Mouse (Mus musculus): Measurements from ENCODE around the gene Snx4. TPM values are rescaled to one million over a fixed set of nuclear protein-coding genes. Genes with fewer than 3 reads are reported as not detected.

Gene Snx4
- polyA plus RNA-seq, 1 experiment from 2014 or later, result 72.2 TPM

DNA sequence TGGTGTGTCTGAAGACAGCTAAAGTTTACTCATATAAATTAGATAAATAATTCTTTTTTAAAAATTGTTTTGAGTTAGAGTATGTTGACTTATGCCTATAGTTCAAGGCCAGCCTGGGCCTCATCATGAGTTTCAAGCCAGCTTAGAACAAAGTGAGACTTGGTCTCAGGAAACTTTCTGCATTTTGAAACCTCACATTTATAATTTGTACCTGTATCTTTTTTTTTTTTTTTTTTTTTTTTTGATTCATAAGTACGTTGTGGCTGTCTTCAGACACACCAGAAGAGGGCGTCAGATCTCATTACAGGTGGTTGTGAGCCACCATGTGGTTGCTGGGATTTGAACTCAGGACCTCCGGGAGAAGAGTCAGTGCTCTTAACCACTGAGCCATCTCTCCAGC lies 8.6 kb downstream of the Snx4 start:
- H3K36me3 ChIP-seq (ENCODE audit: control insufficient read depth, insufficient read depth, low read length), result no peaks in the 10 kb centered on the region; the same call in 1 of the 2 replicates
- no peaks in the 10 kb centered on the region for H3K9me3 ChIP-seq (ENCODE audit: control insufficient read depth, low read length)
- no peak overlapping the region for H3K27ac ChIP-seq (replicated peaks; ENCODE audit: low read depth, low read length)
- no peak overlapping the region for H3K9ac ChIP-seq (ENCODE audit: low read length)
- DNase-seq (ENCODE audit: low spot score) (no peak), ATAC-seq (ENCODE audit: insufficient number of reproducible peaks, low FRiP score, low TSS enrichment, low read depth) (no peak)
- H3K4me1 ChIP-seq (ENCODE audit: control insufficient read depth, insufficient read depth, low read length), result no peaks in the 10 kb centered on the region
- WGBS, result 87% methylated on average over 3 of the region's 3 CpGs
- no peak overlapping the region for H3K4me2 ChIP-seq (ENCODE audit: low read depth, severe bottlenecking)
- no peaks in the 10 kb centered on the region for H3K27me3 ChIP-seq (ENCODE audit: control insufficient read depth, insufficient read depth, low read length)
- H3K4me3 ChIP-seq (ENCODE audit: low read depth, low read length), result no peak overlapping the region

DNA sequence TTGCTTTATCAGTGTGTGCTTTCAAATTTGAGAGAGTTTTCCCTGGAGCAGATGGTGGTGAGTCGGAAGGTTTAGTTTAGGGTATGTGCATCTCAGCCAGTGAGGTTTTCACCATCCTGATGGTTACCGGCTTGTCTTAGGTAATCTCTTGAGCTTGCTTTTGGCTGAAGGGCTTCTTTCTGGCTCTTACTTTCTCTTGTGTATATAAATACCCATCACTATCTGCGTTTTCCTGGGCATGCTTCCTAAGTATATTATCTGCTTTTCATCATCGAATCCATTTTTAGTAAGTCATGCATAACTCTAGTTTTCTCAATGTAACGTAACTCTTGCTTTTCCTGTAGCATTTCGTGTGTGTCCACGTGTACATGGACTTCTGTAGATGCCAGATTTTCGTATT lies 9.6 kb downstream of the Snx4 start:
- Histone ChIP-seq H3K9me3 (ENCODE audit: control insufficient read depth, low read length) (no peaks in the 10 kb centered on the region), H3K36me3 (ENCODE audit: control insufficient read depth, insufficient read depth, low read length) (peaks cover 5% of the 10 kb centered on the region; the same call in 1 of the 2 replicates), H3K9ac (ENCODE audit: low read length) (no peak overlapping the region), H3K27me3 (ENCODE audit: control insufficient read depth, insufficient read depth, low read length) (no peaks in the 10 kb centered on the region), H3K4me2 (ENCODE audit: low read depth, severe bottlenecking) (no peak overlapping the region), H3K4me1 (ENCODE audit: control insufficient read depth, insufficient read depth, low read length) (no peaks in the 10 kb centered on the region), H3K4me3 (ENCODE audit: low read depth, low read length) (no peak overlapping the region), H3K27ac (replicated peaks; ENCODE audit: low read depth, low read length) (no peak overlapping the region)
- ATAC-seq (ENCODE audit: insufficient number of reproducible peaks, low FRiP score, low TSS enrichment, low read depth) (no peak), DNase-seq (ENCODE audit: low spot score) (no peak)
- WGBS, result 91% methylated on average over 8 of the region's 8 CpGs

DNA sequence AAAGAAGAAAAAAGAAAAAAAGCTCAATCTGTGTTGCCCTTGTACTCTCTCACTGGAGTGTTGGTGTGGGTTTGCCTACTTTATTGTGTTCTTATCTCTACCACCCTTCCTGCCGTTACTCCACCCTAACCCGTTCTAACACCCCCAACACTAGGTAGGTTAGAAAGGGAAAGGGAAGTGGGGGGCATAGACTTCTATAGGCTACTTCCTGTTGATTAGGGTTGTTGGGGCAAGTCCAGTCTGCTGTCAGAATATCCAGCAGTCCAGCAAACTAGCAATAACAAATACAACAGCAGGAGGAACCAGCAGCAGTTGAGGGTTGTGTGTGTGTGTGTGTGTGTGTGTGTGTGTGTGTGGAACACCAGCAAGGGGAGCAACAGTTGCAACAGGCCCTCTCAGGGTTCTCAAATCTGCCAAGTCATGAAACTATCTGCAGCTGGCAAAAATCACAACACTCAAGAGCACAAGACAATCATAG lies 10.4 kb downstream of the Snx4 start:
- DNase-seq (ENCODE audit: low spot score) (no peak), ATAC-seq (ENCODE audit: insufficient number of reproducible peaks, low FRiP score, low TSS enrichment, low read depth) (no peak)
- no peak overlapping the region for H3K4me2 ChIP-seq (ENCODE audit: low read depth, severe bottlenecking)
- no peak overlapping the region for H3K9ac ChIP-seq (ENCODE audit: low read length)
- H3K4me1 ChIP-seq (ENCODE audit: control insufficient read depth, insufficient read depth, low read length), result no peaks in the 10 kb centered on the region
- H3K27me3 ChIP-seq (ENCODE audit: control insufficient read depth, insufficient read depth, low read length), result no peaks in the 10 kb centered on the region
- no peak overlapping the region for H3K4me3 ChIP-seq (ENCODE audit: low read depth, low read length)
- no peak overlapping the region for H3K27ac ChIP-seq (replicated peaks; ENCODE audit: low read depth, low read length)
- WGBS, result 73% methylated on average over 2 of the region's 2 CpGs
- peaks cover 5% of the 10 kb centered on the region; the same call in 1 of the 2 replicates for H3K36me3 ChIP-seq (ENCODE audit: control insufficient read depth, insufficient read depth, low read length)
- no peaks in the 10 kb centered on the region for H3K9me3 ChIP-seq (ENCODE audit: control insufficient read depth, low read length)

DNA sequence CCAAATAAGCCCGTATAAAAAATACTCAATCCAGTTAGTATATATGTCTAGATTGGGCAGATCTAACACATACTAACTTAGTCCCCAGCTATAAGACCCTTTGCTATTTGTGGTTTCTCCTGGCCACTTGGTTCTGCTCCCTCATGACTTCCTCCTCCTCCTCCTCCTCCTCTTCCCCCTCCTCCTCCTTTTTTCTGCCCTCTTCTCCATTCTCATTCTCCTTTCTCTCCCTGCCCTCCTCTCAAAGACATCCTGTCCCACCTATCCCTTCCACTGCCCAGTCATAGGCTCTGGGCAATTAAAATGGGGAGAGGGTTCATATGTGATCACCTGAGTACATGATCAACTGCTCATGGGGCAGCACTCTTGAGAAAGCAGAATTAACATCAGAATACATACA lies 10.9 kb downstream of the Snx4 start:
- no peaks in the 10 kb centered on the region for H3K27me3 ChIP-seq (ENCODE audit: control insufficient read depth, insufficient read depth, low read length)
- no peaks in the 10 kb centered on the region for H3K9me3 ChIP-seq (ENCODE audit: control insufficient read depth, low read length)
- H3K36me3 ChIP-seq (ENCODE audit: control insufficient read depth, insufficient read depth, low read length), result peaks cover 5% of the 10 kb centered on the region; the same call in 1 of the 2 replicates
- WGBS, result 91% methylated on average over 1 of the region's 1 CpGs
- H3K4me2 ChIP-seq (ENCODE audit: low read depth, severe bottlenecking), result no peak overlapping the region
- H3K9ac ChIP-seq (ENCODE audit: low read length), result no peak overlapping the region
- no peak for DNase-seq (ENCODE audit: low spot score)
- ATAC-seq (ENCODE audit: insufficient number of reproducible peaks, low FRiP score, low TSS enrichment, low read depth), result no peak
- no peak overlapping the region for H3K27ac ChIP-seq (replicated peaks; ENCODE audit: low read depth, low read length)
- no peaks in the 10 kb centered on the region for H3K4me1 ChIP-seq (ENCODE audit: control insufficient read depth, insufficient read depth, low read length)
- H3K4me3 ChIP-seq (ENCODE audit: low read depth, low read length), result no peak overlapping the region

DNA sequence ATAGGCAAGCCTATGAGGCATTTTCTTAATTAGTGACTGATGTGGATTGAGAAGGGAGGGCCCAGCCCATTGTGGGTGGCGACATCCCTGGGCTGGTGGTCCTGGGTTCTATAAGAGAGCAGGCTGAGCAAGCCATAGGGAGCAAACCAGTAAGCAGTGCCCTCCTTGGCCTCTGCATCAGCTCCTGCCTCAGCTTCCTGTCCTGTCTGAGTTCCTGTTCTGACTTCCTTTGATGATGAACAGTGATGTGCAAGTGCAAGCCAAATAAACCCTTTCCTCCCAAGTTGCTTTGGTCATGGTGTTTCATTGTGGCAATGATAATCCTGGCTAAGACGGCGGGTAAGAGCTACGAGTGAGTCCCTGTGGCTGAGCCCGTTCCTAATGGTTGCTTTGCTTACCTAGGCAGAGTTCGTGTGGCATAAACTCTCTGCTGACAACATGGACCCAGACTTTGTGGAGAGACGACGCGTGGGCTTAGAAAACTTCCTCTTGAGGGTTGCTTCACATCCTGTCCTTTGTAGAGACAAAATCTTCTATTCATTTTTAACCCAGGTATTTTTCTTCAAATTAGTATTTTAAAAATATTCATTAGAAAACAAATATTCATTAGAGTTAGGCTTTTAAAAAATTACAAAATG lies 16.5 kb downstream of the Snx4 start:
- Histone ChIP-seq H3K9me3 (ENCODE audit: control insufficient read depth, low read length) (no peaks in the 10 kb centered on the region), H3K36me3 (ENCODE audit: control insufficient read depth, insufficient read depth, low read length) (peaks cover 7% of the 10 kb centered on the region; the same call in 1 of the 2 replicates), H3K9ac (ENCODE audit: low read length) (no peak overlapping the region), H3K27ac (replicated peaks; ENCODE audit: low read depth, low read length) (no peak overlapping the region), H3K4me1 (ENCODE audit: control insufficient read depth, insufficient read depth, low read length) (no peaks in the 10 kb centered on the region), H3K4me3 (ENCODE audit: low read depth, low read length) (no peak overlapping the region), H3K27me3 (ENCODE audit: control insufficient read depth, insufficient read depth, low read length) (no peaks in the 10 kb centered on the region), H3K4me2 (ENCODE audit: low read depth, severe bottlenecking) (no peak overlapping the region)
- ATAC-seq (ENCODE audit: insufficient number of reproducible peaks, low FRiP score, low TSS enrichment, low read depth) (no peak), DNase-seq (ENCODE audit: low spot score) (no peak)
- 93% methylated on average over 9 of the region's 9 CpGs for WGBS

DNA sequence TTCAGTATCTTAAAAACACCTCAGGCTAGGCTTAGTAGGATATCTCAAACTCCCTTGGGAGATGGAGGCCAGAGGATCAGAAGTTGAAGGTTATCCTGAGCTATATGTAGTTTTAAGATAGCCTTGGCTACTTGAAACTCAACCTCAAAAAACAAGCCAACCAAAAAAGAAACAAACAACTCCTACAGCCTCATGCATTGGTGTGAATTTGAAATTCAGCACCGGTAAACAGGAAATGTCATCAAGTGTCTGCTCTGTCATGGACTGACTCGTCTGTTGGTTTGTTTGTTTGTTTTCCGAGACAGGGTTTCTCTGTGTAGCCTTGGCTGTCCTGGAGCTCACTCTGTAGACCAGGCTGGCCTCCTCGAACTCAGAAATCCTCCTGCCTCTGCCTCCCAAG lies 20.6 kb downstream of the Snx4 start:
- no peaks in the 10 kb centered on the region for H3K4me1 ChIP-seq (ENCODE audit: control insufficient read depth, insufficient read depth, low read length)
- no peaks in the 10 kb centered on the region for H3K9me3 ChIP-seq (ENCODE audit: control insufficient read depth, low read length)
- no peak overlapping the region for H3K4me3 ChIP-seq (ENCODE audit: low read depth, low read length)
- 0 out of 2 replicates have a peak, but pooled peaks cover 2% of the 10 kb centered on the region for H3K36me3 ChIP-seq (ENCODE audit: control insufficient read depth, insufficient read depth, low read length)
- no peak overlapping the region for H3K4me2 ChIP-seq (ENCODE audit: low read depth, severe bottlenecking)
- no peaks in the 10 kb centered on the region for H3K27me3 ChIP-seq (ENCODE audit: control insufficient read depth, insufficient read depth, low read length)
- no peak overlapping the region for H3K27ac ChIP-seq (replicated peaks; ENCODE audit: low read depth, low read length)
- no peak overlapping the region for H3K9ac ChIP-seq (ENCODE audit: low read length)
- ATAC-seq (ENCODE audit: insufficient number of reproducible peaks, low FRiP score, low TSS enrichment, low read depth) (no peak), DNase-seq (ENCODE audit: low spot score) (no peak)
- WGBS, result 97% methylated on average over 4 of the region's 4 CpGs

DNA sequence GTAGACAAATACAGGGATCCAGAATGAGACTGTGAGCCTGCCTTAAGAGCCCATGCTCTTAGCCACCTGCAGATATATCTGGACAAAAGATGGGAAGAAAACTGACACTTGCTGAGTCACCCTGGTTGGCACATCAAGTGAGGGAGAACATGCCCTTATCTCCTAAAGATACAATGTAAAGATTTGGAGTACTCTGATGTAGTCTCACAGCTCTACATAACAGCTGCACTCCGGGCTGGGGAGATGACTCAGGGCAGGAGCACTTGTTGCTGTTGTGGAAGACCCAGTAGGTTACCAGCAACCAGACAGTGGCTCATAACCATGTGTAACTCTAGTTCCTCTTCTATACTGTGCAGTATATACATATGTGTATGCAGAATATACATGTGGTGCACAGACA lies 31.8 kb downstream of the Snx4 start:
- peaks cover 2% of the 10 kb centered on the region; the same call in 1 of the 2 replicates for H3K36me3 ChIP-seq (ENCODE audit: control insufficient read depth, insufficient read depth, low read length)
- H3K4me2 ChIP-seq (ENCODE audit: low read depth, severe bottlenecking), result no peak overlapping the region
- H3K27me3 ChIP-seq (ENCODE audit: control insufficient read depth, insufficient read depth, low read length), result no peaks in the 10 kb centered on the region
- H3K27ac ChIP-seq (replicated peaks; ENCODE audit: low read depth, low read length), result no peak overlapping the region
- no peak for DNase-seq (ENCODE audit: low spot score)
- H3K9me3 ChIP-seq (ENCODE audit: control insufficient read depth, low read length), result no peaks in the 10 kb centered on the region
- WGBS, result 95% methylated on average over 1 of the region's 1 CpGs
- H3K9ac ChIP-seq (ENCODE audit: low read length), result no peak overlapping the region
- H3K4me1 ChIP-seq (ENCODE audit: control insufficient read depth, insufficient read depth, low read length), result no peaks in the 10 kb centered on the region
- H3K4me3 ChIP-seq (ENCODE audit: low read depth, low read length), result no peak overlapping the region
- no peak for ATAC-seq (ENCODE audit: insufficient number of reproducible peaks, low FRiP score, low TSS enrichment, low read depth)

DNA sequence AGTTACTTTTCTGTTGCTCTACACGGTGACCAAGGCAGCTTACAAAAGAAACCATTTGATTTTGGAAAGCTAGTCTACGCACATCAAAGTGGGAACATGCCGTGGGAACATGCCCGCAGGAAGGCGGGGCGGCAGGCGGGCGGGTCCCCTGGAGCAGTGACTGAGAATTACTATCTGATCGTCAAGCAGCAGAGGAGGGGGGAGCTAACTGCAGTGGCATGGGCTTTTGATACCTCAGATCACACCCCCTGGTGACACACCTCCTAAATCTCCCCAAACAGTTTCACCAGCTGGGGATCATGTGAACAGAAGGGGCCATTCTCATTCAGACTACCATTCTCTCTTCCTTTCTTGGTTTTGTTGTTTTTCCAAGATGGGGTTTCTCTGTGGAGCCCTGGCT lies 37.3 kb downstream of the Snx4 start:
- WGBS, result 82% methylated on average over 9 of the region's 9 CpGs
- no peak overlapping the region for H3K9ac ChIP-seq (ENCODE audit: low read length)
- no peaks in the 10 kb centered on the region for H3K27me3 ChIP-seq (ENCODE audit: control insufficient read depth, insufficient read depth, low read length)
- no peak overlapping the region for H3K4me2 ChIP-seq (ENCODE audit: low read depth, severe bottlenecking)
- peaks cover 5% of the 10 kb centered on the region; the same call in 1 of the 2 replicates for H3K9me3 ChIP-seq (ENCODE audit: control insufficient read depth, low read length)
- H3K27ac ChIP-seq (replicated peaks; ENCODE audit: low read depth, low read length), result no peak overlapping the region
- ATAC-seq (ENCODE audit: insufficient number of reproducible peaks, low FRiP score, low TSS enrichment, low read depth) (no peak), DNase-seq (ENCODE audit: low spot score) (no peak)
- no peaks in the 10 kb centered on the region for H3K4me1 ChIP-seq (ENCODE audit: control insufficient read depth, insufficient read depth, low read length)
- H3K36me3 ChIP-seq (ENCODE audit: control insufficient read depth, insufficient read depth, low read length), result peaks cover 19% of the 10 kb centered on the region
- no peak overlapping the region for H3K4me3 ChIP-seq (ENCODE audit: low read depth, low read length)

DNA sequence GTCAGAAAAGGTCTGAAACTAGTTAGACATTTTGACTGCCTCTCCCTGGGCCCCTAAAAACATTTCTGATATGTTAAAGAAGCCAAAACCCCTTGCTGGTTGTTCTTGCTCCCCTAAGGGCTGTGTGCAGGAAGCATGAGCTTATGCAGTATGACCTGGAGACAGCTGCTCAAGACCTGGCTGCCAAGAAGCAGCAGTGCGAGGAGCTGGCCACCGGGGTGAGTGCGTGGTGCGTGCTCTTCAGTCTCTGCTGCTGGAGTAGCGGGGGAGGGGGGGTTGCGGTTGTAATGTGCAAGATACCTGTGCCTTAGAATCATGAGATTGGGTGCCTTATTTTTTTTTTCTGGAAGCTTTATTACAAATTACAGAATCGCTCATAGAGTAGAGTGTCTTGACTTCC lies 38.7 kb downstream of the Snx4 start:
- Histone ChIP-seq H3K4me2 (ENCODE audit: low read depth, severe bottlenecking) (no peak overlapping the region), H3K9ac (ENCODE audit: low read length) (no peak overlapping the region), H3K36me3 (ENCODE audit: control insufficient read depth, insufficient read depth, low read length) (peaks cover 25% of the 10 kb centered on the region), H3K27me3 (ENCODE audit: control insufficient read depth, insufficient read depth, low read length) (no peaks in the 10 kb centered on the region), H3K4me1 (ENCODE audit: control insufficient read depth, insufficient read depth, low read length) (no peaks in the 10 kb centered on the region), H3K4me3 (ENCODE audit: low read depth, low read length) (no peak overlapping the region), H3K27ac (replicated peaks; ENCODE audit: low read depth, low read length) (no peak overlapping the region), H3K9me3 (ENCODE audit: control insufficient read depth, low read length) (peaks cover 5% of the 10 kb centered on the region; the same call in 1 of the 2 replicates)
- ATAC-seq (ENCODE audit: insufficient number of reproducible peaks, low FRiP score, low TSS enrichment, low read depth), result no peak
- 83% methylated on average over 7 of the region's 7 CpGs for WGBS
- DNase-seq (ENCODE audit: low spot score), result no peak
